Mouse (Mus musculus): ENCODE data around the gene Wfdc8.
"Not testable (repeated sequence)": the region's sequence is repeated elsewhere in the genome, so short reads cannot be mapped to it uniquely, and the experiment has no call there.

The Wfdc8 gene

GRCm38 (mm10) chr2:164613471-164613870 lies at the start of gene Wfdc8, which contains the start of gene Wfdc6b:
Gene Wfdc8, minus strand, starts transcription at chr2:164613626.
Gene Wfdc6b, plus strand, starts transcription at chr2:164613522.
- in situ Hi-C loops (cut with MboI, MseI): not testable (repeated sequence)

GRCm38 (mm10) chr2:164656483-164656882 lies 43.1 kb upstream of the Wfdc8 start, which contains the start of gene Wfdc9:
Gene Wfdc9, minus strand, starts transcription at chr2:164656583.
- in situ Hi-C loops (cut with MboI, MseI): no loop called here

DNA sequence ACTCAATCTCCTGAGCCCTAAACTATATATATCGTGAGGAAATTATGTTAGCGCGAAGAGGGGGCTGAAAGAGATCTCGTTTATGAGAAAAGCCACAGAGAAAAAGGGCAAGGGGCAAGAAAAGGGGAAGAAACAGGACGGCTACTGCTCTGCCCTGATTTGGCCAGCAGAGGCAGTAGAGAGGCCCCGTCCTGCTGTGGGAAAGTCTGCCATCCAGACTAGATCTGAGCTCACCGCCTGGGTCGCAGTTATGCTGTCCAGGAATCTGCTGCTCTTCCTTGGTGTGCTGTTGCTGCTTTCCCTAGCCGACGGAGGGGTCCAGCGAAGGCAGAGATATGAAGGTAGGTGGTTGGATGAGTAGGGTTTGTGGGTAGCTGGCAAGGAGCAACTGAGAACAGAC lies 42.4 kb upstream of the Wfdc8 start, which contains the start of gene Wfdc10:
Wfdc10 (plus strand) TSS at position 189 of the 400 bp plus-strand sequence.
- in situ Hi-C loops (cut with MboI, MseI): no loop called here

DNA sequence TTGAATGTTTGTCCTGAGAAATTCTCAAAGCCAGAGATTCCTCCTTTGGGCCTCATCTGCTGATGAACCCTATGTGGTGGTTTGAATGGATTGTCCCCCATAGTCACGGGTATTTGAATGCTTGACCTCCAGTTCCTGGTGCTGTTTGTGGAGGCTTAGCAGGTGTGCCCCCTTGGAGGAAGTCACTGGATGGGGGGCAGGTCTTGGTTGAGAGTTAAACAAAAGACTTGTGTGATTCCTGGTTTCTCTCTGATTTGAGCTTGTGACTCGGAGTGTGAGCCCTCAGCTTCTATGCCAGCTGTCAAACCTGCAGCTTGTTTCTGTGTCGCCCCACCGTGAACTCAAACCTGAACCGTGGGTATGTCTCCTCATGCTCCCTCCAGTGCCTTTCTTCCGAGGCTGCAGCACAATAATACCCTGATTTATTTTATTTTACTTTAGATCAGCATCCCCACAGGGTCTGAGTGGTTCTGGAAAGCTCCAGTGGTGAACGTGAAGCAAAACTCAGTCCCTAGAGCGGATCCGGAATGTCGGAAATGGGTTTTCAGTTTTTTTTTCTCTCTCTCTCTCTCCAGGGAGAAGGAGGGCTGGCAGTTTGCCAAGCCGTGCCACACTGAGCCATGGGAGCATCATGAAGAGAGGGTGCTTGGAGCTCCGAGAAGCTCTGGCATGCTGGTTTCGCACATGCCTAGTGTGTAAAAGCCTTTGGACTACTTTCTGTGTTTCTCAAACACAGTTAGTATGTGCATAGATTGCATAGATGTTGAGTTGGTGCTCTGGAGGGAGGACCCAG lies 28.7 kb upstream of the Wfdc8 start:
- in situ Hi-C loops (cut with MboI, MseI): loop anchor here (10.0 kb wide), 1 partner anchor 343 kb away; no protein-coding TSS in a partner anchor

- in situ Hi-C loops (cut with MboI, MseI): loop anchor here (10.0 kb wide), 1 partner anchor 344 kb away; no protein-coding TSS in a partner anchor
These were observed 27.7 kb upstream of the Wfdc8 start for GRCm38 (mm10) chr2:164641129-164641528.

- in situ Hi-C loops (cut with MboI, MseI): no loop called here
These were observed 25.3 kb upstream of the Wfdc8 start, which contains the start of gene Wfdc16 for GRCm38 (mm10) chr2:164638696-164639095. Gene Wfdc16, minus strand, starts transcription at chr2:164638796.

- in situ Hi-C loops (cut with MboI, MseI): no loop called here
These were observed 21.8 kb upstream of the Wfdc8 start for GRCm38 (mm10) chr2:164635266-164635665.

GRCm38 (mm10) chr2:164621775-164622174 lies 8.3 kb upstream of the Wfdc8 start:
- in situ Hi-C loops (cut with MboI, MseI): no loop called here

GRCm38 (mm10) chr2:164619050-164619449 lies 5.6 kb upstream of the Wfdc8 start:
- in situ Hi-C loops (cut with MboI, MseI): loop anchor here (5.0 kb wide), 1 partner anchor 37 kb away; no protein-coding TSS in a partner anchor

DNA sequence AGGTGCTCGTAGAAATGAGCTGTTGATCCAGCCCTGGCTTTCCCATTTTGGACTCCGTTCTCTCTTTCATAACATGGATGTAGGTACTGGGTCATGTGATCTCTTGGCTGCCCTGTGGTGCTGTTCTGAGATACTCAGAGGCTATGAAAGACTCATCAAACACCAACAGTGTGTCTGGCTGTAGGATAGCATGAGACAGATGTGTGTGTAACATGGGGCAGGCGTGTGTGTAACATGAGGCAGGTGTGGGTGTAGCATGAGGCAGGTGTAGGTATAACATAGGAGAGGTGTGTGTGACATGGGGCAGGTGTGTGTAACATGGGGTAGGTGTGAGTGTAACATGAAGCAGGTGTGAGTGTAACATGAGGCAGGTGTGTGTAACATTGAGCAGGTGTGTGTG lies 2.0 kb upstream of the Wfdc8 start:
- in situ Hi-C loops (cut with MboI, MseI): loop anchor here (5.0 kb wide), 1 partner anchor 33 kb away; no protein-coding TSS in a partner anchor

- in situ Hi-C loops (cut with MboI, MseI): loop anchor here (10.0 kb wide), 1 partner anchor 1896 kb away; no protein-coding TSS in a partner anchor
These were observed 4.6 kb downstream of the Wfdc8 start for GRCm38 (mm10) chr2:164608781-164609180.

- in situ Hi-C loops (cut with MboI, MseI): loop anchor here (10.0 kb wide), 1 partner anchor 1900 kb away; no protein-coding TSS in a partner anchor
These were observed 9.0 kb downstream of the Wfdc8 start for GRCm38 (mm10) chr2:164604411-164604810.

DNA sequence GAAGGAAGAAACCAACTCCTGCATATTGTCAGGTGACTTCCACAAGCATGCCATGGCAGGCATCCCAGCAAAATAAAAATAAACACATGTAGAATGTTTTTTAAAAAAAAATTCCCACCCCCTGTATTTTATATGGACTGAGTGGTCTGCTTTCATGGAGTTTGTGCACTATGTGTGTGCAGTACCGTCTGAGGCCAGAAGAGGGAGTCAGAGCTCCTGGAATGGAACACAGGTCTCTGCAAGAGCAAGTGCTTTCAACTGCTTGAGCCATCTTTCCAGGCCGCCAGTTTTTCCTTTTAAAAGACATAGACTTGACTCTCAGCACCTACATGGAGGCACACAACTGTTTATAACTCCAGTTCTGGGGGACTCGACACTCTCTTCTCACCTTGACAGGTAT lies 9.9 kb downstream of the Wfdc8 start:
- in situ Hi-C loops (cut with MboI, MseI): loop anchor here (10.0 kb wide), 1 partner anchor 1901 kb away; no protein-coding TSS in a partner anchor

DNA sequence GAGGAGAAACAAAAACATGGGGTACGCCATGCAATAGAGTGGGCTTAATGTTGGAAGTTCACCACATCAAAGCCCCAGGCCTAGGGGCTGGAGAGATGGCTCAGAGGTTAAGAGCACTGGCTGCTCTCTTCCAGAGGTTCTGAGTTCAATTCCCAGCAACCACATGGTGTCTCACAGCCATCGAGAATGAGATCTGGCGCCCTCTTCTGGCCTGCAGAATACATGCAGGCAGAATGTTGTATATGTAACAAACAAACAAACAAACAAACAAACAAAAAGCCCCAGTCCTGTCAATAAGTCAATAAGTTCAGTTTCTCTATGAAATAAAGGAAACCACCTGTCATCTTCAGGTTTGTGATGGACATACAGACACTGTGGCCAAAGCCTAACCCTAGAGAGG lies 13.2 kb downstream of the Wfdc8 start:
- in situ Hi-C loops (cut with MboI, MseI): loop anchor here (10.0 kb wide), 1 partner anchor 1905 kb away; no protein-coding TSS in a partner anchor

DNA sequence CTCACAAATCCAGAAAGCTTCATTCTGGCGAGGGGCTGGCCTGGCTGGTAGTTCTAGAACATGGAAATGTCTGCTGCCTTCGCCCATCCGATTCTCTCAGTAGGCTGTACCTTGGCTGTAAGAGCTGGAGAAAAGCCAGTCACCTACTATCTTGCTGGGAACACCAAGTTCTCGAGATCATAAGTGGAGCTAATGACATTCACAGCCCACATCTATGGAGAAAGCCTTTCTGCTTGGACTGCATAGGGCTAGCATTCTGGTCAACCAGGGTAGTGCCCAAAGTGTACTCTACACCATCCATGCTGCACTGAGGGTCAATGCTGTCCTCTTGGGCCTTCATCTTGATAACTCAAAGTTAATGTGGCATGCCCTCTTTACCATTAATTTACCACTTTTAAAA lies 19.9 kb downstream of the Wfdc8 start, which contains the start of gene Eppin:
Eppin (minus strand) TSS at position 101 of the 400 bp plus-strand sequence.
- in situ Hi-C loops (cut with MboI, MseI): no loop called here

DNA sequence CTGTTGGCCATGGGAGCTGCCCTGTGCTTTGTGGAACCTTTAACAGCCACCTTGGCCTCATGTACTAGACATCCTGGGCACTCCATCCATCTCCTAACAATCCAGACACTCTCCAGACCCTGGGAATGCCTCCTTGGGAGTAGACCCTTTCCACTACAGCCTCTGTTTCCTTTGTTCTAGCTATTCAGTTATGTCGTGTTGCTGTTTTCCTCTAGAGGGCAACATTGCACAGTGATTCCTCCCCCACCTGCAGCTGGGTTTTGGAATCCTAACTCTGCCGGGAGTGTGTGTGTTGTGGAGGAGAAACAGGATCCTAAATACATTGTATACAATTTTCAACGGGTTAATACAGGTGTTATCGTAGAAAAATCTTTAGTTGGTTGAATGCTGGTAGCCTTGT lies 21.4 kb downstream of the Wfdc8 start:
- in situ Hi-C loops (cut with MboI, MseI): no loop called here

DNA sequence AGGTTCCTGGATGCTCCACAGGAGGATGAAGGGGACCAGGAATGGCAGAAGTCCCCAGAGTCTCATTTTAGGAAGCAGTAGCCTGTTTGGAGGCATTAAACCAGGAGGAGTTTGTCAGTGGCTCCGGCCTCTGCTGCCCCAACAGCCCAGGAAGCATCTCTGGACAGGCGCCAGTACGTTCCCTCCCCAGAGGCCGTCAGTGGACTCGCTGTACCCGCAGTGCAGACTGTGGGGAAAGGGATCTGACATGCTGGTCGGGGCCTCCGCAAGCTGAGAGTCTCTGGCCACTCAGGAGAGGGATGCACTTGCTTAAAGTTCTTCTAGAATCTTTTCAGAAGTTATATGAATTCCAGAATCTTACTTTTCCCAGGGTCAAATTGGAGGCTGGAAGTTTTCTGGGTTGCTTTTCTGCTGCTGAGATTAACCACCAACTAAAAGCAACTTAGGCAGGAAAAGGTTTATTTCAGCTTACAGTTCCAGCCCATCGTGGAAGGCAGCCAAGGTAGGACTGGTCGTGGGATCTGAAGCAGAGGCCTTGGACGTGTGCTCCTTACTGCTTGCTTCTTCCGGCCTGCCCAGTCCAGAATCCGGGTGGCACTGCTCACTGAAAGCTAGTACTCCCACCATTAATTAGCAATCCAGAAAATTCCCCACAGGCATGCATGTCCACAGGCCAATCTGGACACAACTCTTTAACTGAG lies 28.3 kb downstream of the Wfdc8 start, which contains the start of gene Wfdc6a:
Wfdc6a (minus strand) TSS at position 423 of the 701 bp plus-strand sequence.
- in situ Hi-C loops (cut with MboI, MseI): not testable (repeated sequence)

DNA sequence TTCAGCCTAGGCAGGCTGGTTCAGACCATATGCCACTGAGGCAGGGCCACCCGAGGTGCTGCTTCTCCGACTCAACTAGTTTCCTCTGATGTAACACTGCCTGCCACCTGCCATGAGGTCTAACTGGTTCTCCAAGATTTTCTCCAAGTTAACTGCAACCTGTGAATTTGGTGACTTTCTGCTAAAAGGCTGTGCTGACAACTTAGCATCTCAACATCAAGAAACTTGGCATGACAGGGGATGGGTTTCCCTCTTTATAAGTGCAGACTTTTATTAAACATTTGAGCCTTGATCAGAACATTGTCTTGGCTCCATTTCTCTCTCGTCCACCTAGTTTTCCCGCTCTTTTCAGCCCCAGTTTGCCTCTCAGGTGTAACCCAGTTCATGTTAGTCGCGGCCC lies 40.1 kb downstream of the Wfdc8 start, which contains the start of gene Spint3:
Spint3 (minus strand) TSS at position 101 of the 400 bp plus-strand sequence.
- in situ Hi-C loops (cut with MboI, MseI): not testable (repeated sequence)

DNA sequence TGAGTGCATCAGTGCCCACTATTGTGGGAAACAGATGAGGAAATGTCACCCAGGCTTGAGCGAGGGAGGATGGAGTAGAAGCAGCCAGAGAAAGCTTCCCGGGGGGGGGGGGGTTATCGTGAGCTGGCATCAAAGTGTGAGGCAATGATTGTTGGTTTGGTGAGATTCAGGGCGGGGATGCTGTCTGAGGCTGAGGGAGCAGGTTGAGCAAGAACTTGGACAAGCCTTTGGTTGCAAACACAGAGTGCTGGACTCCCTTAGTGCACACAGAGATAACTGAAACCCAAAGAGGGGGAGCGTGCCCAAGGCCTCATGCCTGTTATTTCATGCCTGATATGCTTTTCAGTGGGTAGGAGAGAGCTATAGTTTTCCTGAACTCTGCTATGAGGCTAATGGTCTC lies 46.0 kb downstream of the Wfdc8 start:
- in situ Hi-C loops (cut with MboI, MseI): no loop called here

- in situ Hi-C loops (cut with MboI, MseI): no loop called here
These were observed 46.4 kb downstream of the Wfdc8 start for GRCm38 (mm10) chr2:164566997-164567396.

DNA sequence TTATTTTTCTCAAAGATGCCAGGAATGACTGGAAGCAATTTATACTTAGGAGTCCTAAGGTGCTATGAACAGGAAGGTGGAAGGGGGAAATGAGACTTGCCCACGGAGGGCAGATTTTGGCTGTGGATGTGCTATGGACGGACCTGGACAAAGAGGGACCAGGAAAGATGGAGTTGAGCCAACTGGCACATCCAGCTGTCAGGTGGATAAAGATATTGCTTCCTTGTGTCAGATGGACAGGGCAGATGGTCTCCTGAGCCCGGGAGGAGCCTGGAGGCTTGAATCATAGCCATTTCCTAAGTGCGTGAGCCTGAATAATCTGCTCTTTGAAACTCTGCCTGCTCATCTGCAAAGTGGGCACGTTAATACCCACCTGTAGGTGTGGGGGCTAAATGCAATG lies 49.1 kb downstream of the Wfdc8 start:
- in situ Hi-C loops (cut with MboI, MseI): no loop called here
